Mouse (Mus musculus) lung, embryonic 14.5 days (tissue): ENCODE data around the gene Mapk10. TPM values are rescaled to one million over a fixed set of nuclear protein-coding genes. Genes with fewer than 3 reads are reported as not detected.

ENCODE experiments used
- ATAC-seq: fragments of 200-750 bp; cut with Nextera tagmentation; 2 replicates; pipeline ENCODE4 v1.8.0; 2017; ENCODE audit warnings: mild to moderate bottlenecking, moderate TSS enrichment, moderate library complexity; ENCODE audit not compliant: insufficient read depth
- DNase-seq: peaks from one replicate; pipeline ENCODE4 v3.0.0-alpha.2; 2015
- H3K27ac ChIP-seq: fragments of 300-500 bp; sonication (generic); 2 replicates; pipeline ENCODE4 v1.5.1; 2014; ENCODE audit warnings: low read depth, mild to moderate bottlenecking, moderate library complexity
- H3K27me3 ChIP-seq: fragments of 300-500 bp; sonication (generic); 2 replicates; pipeline ENCODE4 v1.6.1; 2014; ENCODE audit warnings: low read length, control low read depth; ENCODE audit not compliant: insufficient read depth
- H3K36me3 ChIP-seq: fragments of 300-500 bp; sonication (generic); 2 replicates; pipeline ENCODE4 v1.6.1; 2014; ENCODE audit warnings: control low read depth; ENCODE audit not compliant: insufficient read depth
- H3K4me1 ChIP-seq: fragments of 300-500 bp; sonication (generic); 2 replicates; pipeline ENCODE4 v1.6.1; 2014; ENCODE audit warnings: antibody characterized with exemption, control low read depth; ENCODE audit not compliant: insufficient read depth
- H3K4me2 ChIP-seq: fragments of 300-500 bp; sonication (generic); 2 replicates; pipeline ENCODE4 v1.6.1; 2014; ENCODE audit warnings: mild to moderate bottlenecking
- H3K4me3 ChIP-seq: fragments of 300-500 bp; sonication (generic); 2 replicates; pipeline ENCODE4 v1.5.1; 2014; ENCODE audit warnings: low read depth, low read length
- H3K9ac ChIP-seq: fragments of 300-500 bp; sonication (generic); 2 replicates; pipeline ENCODE4 v1.6.1; 2014
- H3K9me3 ChIP-seq: fragments of 300-500 bp; sonication (generic); 2 replicates; pipeline ENCODE4 v1.6.1; 2016; ENCODE audit warnings: low read depth, low read length, control low read depth
- CTCF ChIP-seq: IDR thresholded peaks from 2 replicates; pipeline ENCODE4 v1.5.1; 2016; ENCODE audit warnings: antibody characterized with exemption, low read depth
- WGBS: fragments of 180-500 bp; shearing (Covaris S2); extraction: QIAGEN DNeasy Blood & Tissue Kit; methylation state at CpG from one replicate; pipeline ENCODE4 v1.1.7; 2014; 5-methylcytosine and 5-hydroxymethylcytosine counted together
- polyA plus RNA-seq: library from polyadenylated mRNA; unstranded; fragments of >200 nt; fragmentation: Nextera tagmentation; extraction: Ambion mirVana; gene quantifications from 2 replicates; pipeline ENCODE4 v1.2.1, GENCODE M21; 2014

The Mapk10 gene
- polyA plus RNA-seq, 1 experiment from 2014 or later, result 0.66 TPM

DNA sequence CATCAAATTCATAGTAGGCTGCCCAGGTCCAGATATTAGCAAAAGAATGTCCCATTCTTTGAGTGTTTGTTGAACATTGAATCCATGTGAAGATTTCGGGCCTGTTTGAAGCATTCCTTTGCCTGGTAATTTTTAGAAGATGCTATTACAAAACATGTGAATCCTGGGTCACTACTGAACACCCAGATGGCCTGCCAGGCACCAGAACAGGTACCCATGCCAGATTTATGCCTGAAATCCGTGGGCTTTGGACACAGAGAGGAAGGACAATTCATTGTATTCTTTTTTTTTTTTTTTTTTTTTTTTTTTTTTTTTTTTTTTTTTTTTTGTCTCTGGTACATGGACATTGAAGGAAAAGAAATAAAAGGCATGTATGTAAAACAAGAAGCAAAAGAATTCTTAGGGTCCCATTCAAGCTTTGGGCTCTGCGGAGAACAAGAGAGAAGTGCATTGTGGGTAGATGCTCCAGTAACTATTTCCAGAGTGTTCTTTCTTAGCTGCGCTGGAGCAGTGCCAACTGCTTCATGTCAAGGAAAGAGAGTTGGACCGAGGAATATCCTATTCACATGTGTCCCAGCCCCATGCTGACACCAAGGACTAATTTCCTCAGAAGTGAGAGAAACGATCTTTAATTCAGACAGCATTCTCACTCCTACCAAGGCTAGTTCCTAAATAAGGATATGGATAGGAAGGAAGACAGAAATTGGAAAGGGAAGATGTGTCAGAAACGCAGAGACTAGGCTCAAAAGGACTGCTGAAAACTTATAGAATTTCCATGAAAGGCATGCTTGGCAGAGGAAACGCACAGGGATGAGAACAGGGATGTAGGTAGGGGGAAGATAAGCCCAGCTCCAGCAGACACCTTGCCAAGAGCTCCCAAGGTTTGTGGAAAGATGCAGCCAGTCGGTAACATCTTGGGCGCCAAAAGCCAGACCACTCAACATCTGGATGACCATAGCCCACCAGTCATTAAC is 105.4 kb downstream of the Mapk10 start:
- Histone ChIP-seq H3K27me3 (no peaks in the 10 kb centered on the region), H3K4me2 (no peak overlapping the region), H3K27ac (no peak overlapping the region), H3K4me3 (no peak overlapping the region), H3K4me1 (no peaks in the 10 kb centered on the region), H3K9me3 (no peaks in the 10 kb centered on the region), H3K9ac (no peak overlapping the region), H3K36me3 (no peaks in the 10 kb centered on the region)
- WGBS, result 80% methylated on average over 10 of the region's 10 CpGs
- TF ChIP-seq CTCF, result no peak
- ATAC-seq (no peak), DNase-seq (peak; percentile 33)

DNA sequence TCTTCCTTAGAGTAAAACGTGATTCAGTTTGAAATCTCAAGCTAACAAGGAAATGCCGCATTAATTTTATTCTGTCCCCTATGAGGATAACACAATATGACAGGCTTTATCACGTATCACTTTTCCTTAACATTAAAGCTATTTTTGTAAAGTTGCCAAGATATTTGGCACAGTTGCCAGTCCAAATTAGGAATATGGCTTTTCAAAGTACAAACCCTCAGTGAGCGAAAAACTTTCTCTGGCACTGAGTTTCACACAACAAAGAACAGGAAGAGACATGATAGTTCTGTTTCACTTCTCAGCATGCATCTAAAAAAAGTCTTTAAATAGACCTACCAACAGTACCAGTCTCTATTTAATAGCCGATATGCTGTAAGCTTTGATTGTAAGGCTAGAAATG is 107.1 kb downstream of the Mapk10 start:
- no peak overlapping the region for H3K4me2 ChIP-seq
- ATAC-seq, result no peak

DNA sequence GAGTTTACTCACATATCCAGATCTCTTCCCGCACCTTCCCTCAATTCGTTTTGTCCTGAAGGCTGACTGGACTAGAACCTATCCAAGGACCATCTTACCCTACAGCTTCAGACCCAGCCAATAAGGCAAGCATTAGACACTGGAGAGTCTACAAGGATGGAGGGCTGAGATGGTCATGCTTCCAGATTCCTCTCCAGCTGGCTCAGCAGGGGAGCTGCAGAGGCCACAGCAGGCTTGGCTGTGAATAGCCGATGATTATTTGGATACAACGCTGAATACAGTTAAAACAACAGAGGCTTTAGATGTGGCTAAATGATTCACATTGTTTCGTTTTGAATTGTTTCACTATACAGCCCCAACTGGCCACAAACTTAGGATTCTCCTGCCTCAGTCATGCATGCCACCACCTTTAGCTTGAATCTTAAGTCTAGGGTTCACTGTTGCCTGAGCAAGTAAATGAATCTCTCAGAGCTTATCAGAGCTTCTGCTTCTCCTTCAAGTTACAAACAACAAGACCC is 108.2 kb downstream of the Mapk10 start:
- H3K27ac ChIP-seq, result no peak overlapping the region
- TF ChIP-seq CTCF, result no peak
- ATAC-seq (no peak), DNase-seq (no peak)
- H3K4me3 ChIP-seq, result no peak overlapping the region
- no peaks in the 10 kb centered on the region for H3K9me3 ChIP-seq
- no peak overlapping the region for H3K4me2 ChIP-seq
- 71% methylated on average over 5 of the region's 5 CpGs for WGBS
- H3K36me3 ChIP-seq, result no peaks in the 10 kb centered on the region
- no peaks in the 10 kb centered on the region for H3K27me3 ChIP-seq
- no peak overlapping the region for H3K9ac ChIP-seq
- no peaks in the 10 kb centered on the region for H3K4me1 ChIP-seq

More for the DNA sequence above, 107.1 kb downstream of the Mapk10 start:
- Histone ChIP-seq H3K4me3 (no peak overlapping the region), H3K9me3 (no peaks in the 10 kb centered on the region), H3K4me1 (no peaks in the 10 kb centered on the region), H3K27me3 (no peaks in the 10 kb centered on the region), H3K36me3 (no peaks in the 10 kb centered on the region), H3K27ac (no peak overlapping the region), H3K9ac (no peak overlapping the region)
- whole genome bisulfite sequencing, result 52% methylated on average over 5 of the region's 5 CpGs
- DNase-seq, result peak; percentile 58
- no peak for TF ChIP-seq CTCF

DNA sequence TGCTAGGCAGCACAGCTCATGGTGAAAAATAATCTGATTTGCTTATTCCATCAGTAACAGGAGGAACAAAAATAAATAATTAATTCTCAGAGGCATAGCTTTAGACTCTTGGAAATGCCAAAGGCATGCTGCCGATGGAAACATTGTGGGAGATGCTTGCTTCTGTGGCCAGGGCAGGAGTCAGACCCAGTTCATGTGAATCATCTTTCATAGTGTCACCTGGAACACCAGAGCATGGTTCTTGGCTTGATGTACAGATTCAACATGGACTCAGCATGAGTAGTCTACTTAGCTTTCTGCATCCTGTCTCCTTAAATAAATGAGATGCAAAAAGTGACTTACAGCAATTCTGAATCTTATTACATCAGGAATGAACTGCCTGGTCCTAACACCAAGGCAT is 109.0 kb downstream of the Mapk10 start:
- Histone ChIP-seq H3K9ac (no peak overlapping the region), H3K27me3 (no peaks in the 10 kb centered on the region), H3K27ac (no peak overlapping the region), H3K9me3 (no peaks in the 10 kb centered on the region), H3K4me3 (no peak overlapping the region), H3K4me1 (no peaks in the 10 kb centered on the region), H3K36me3 (no peaks in the 10 kb centered on the region), H3K4me2 (no peak overlapping the region)
- no peak for DNase-seq
- no peak for TF ChIP-seq CTCF
- WGBS, result 74% methylated on average over 1 of the region's 1 CpGs
- no peak for ATAC-seq

DNA sequence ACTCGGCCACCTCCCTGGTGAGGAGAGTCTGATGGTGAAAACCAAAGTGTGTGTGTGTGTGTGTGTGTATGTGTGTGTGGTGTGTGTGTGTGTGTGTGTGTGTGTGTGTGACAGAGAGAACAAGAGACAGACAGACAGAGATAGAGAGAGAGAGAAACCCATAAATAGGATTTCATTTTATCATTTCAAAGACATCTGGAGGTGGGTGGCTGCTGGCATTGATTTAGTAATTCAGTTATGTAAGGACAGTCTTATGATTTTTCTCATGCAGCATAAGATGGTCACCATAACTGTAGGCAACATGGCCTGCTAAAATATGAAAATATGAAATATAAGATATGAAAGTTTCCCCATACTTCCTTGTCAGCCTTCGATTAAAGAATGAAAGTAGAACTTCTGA is 117.0 kb downstream of the Mapk10 start:
- no peaks in the 10 kb centered on the region for H3K36me3 ChIP-seq
- no peak for DNase-seq
- no peaks in the 10 kb centered on the region for H3K9me3 ChIP-seq
- H3K4me3 ChIP-seq, result no peak overlapping the region
- no peaks in the 10 kb centered on the region for H3K27me3 ChIP-seq
- no peak overlapping the region for H3K9ac ChIP-seq
- no peak overlapping the region for H3K4me2 ChIP-seq
- no peak overlapping the region for H3K27ac ChIP-seq
- 86% methylated on average over 2 of the region's 2 CpGs for WGBS
- H3K4me1 ChIP-seq, result no peaks in the 10 kb centered on the region
- no peak for TF ChIP-seq CTCF
- ATAC-seq, result no peak

DNA sequence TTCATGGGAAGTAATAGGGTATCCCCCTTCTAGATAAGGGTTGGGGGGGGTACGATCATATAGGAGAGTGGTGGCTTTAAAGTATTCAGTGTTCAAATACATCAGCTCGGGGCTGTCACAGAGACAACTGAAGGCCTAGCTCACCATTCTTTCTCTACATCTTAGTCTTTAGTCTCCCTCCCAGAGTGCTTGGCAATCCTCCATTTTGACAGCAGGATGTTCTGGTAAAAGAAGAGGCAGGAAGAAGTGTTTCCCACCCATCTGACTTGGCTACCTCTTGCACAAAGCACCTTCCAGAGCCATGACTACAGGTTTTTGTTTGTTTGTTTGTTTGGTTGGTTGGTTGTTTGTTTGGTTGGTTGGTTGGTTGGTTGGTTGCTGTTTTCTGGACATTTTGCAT is 125.3 kb downstream of the Mapk10 start:
- ATAC-seq (no peak), DNase-seq (no peak)
- Histone ChIP-seq H3K36me3 (no peaks in the 10 kb centered on the region), H3K27ac (no peak overlapping the region), H3K4me3 (no peak overlapping the region), H3K9me3 (no peaks in the 10 kb centered on the region), H3K4me1 (no peaks in the 10 kb centered on the region), H3K27me3 (no peaks in the 10 kb centered on the region), H3K9ac (no peak overlapping the region), H3K4me2 (no peak overlapping the region)
- TF ChIP-seq CTCF, result no peak
- WGBS, result 70% methylated on average over 2 of the region's 2 CpGs

DNA sequence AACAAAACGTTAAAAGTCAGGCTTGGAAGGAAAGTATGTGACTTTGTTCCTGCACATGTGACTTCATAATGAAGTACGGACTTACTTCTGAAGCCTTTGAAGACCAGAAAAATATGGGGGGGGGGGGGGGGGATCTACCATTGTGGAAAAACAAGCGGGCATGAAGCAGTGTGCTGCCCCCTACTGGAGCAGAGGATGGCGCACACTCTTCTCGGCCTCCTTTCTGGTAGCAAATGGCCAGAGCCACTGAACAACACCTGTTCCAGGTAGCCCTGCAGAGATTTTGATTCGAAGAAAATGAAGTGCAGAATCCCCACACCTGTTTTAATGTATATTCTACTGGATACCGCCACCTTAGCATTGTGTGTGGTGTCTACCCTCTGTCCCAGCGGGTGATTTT is 135.7 kb downstream of the Mapk10 start:
- TF ChIP-seq CTCF, result 0 out of 2 replicates have a peak, but pooled peaks have one; percentile 20
- H3K27me3 ChIP-seq, result no peaks in the 10 kb centered on the region
- no peak overlapping the region for H3K4me3 ChIP-seq
- ATAC-seq, result no peak
- H3K9me3 ChIP-seq, result no peaks in the 10 kb centered on the region
- WGBS, result 59% methylated on average over 8 of the region's 8 CpGs
- H3K4me1 ChIP-seq, result no peaks in the 10 kb centered on the region
- peak; percentile 7 for DNase-seq
- H3K9ac ChIP-seq, result no peak overlapping the region
- no peak overlapping the region for H3K4me2 ChIP-seq
- H3K36me3 ChIP-seq, result no peaks in the 10 kb centered on the region
- no peak overlapping the region for H3K27ac ChIP-seq
